Mouse (Mus musculus): ENCODE measurements around the gene Olfr787.

Gene Olfr787

DNA sequence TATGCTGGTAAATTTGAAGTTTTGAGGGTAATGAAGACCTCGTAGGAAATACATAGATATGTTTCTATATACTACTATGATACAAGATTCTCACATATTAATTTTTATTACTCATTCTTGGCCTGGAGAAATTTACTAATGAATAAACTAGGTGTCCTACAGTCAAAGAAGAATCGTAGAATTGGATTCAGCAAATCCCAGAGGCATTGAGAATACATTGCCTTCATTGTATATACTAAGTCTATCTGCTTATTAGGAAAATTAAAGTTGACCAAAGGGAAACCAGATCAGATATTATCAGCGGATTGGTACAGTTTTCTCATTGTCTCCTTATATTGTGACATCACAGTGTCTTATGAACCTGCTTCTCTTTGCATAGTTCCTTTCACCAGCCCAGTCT is at the start of gene Olfr787:
Olfr787 (plus strand) TSS at position 301 of the 400 bp plus-strand sequence.
- DNase-seq (ENCODE audit: low spot score): no peak

DNA sequence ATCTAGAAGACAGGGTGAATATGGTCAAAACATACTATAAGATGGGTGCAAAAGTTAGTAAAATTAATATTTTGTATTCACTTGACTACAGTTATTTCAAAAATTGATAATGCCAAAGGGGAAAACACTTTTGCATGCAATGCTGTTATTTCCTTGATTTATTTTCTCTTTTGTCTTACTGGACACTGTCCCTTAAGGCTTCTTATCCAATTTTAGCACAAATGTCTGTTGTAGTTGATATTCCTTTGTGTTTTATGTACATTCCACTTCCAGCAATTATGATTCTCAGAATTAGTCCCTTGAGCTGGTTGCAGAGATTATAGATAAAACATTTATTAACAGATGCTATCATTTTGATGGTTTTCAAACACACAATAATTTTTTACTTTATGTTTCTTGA is 34.7 kb upstream of the Olfr787 start, which contains the start of gene Olfr786:
Olfr786 (plus strand) TSS at position 301 of the 400 bp plus-strand sequence.
- no peak for DNase-seq (ENCODE audit: low spot score)

DNA sequence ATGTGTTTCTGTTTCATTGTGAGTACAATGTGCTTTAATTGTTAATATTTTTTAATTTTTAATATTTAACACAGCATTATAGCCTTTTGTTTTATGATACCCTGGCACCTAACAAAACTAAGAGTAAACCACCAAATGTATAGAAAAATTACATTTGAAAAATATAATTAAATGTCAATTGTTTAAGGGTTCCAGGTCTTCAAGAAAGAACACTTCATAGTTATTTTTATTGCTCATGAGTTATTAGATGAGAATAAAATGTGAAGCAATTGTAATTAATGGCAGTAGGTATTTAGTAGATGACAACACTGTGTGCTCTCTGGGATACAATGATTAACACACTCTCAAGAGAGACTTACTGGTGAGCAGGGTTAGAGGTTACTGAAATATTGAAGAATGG is 9.0 kb downstream of the Olfr787 start, which contains the start of gene Olfr788:
Olfr788 (plus strand) TSS at position 301 of the 400 bp plus-strand sequence.
- no peak for DNase-seq (ENCODE audit: low spot score)

DNA sequence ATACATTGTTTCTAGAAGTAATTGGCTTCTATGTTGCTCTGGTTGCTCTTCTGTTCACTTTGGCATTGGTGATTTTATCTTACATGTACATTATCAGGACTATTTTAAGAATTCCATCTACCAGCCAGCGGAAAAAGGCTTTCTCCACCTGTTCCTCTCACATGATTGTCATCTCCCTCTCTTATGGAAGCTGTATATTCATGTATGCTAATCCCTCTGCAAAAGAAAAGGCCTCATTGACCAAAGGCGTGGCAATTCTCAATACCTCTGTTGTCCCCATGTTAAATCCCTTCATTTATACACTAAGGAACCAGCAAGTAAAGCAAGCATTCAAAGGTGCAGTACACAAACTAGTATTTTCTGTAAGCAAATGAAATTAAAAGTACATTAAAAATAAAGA is 11.6 kb downstream of the Olfr787 start:
- no peak for DNase-seq (ENCODE audit: low spot score)

DNA sequence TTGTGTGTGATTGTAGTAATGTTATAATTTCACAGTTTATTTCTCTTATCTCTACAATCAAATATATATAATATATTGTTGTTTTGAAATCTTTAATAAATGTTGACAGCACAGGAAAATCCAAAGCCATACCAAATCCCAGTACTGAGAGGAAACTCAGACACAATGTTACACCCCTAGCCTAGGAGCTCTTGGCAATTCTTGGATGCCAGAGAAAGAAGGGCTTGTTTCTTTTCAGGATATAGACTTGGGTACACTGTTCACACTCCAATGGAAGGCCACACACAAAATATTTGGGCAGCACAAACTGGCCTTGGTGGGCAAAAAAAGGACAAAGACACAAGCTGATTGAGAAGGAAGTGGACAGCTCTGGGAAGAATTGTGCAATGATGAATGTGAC is 12.1 kb downstream of the Olfr787 start:
- no peak for DNase-seq (ENCODE audit: low spot score)

DNA sequence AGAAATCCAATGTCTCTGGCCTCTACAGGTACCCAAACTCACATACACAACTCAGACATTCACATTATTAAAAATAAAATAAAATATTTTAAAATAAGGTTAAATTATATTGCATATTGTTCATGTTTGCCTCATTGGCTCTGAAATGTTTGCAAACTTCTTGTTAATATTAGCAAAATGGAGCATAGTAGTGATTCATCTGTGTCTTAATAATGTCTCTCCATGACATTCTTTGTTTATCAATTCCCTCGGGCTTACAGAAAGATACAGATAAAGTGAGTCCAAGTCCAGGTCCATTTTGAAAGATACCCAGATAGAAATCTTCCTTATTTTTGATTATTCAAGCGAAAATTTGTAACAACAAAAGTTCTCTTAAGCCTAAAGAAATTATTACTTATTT is 22.8 kb downstream of the Olfr787 start, which contains the start of gene Olfr789:
Olfr789 (plus strand) TSS at position 301 of the 400 bp plus-strand sequence.
- DNase-seq (ENCODE audit: low spot score): no peak

DNA sequence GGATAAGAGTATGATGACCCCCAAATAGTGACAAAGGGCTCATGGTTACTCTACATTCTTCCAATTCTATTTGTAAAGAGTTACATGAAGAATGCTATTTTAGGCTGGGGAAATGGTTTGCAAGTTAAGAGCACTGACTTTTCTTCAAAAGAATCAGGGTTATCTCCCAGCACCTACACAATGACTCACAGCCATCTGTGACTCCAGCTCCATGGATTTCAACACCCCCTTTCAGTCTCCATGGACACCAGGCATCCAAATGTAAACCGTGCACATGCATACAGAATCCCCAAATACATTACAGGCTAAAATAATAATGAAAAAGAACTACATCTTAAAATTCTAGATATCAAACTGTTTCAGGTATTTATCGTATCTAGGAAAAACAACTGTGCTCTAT is 28.4 kb downstream of the Olfr787 start:
- no peak for DNase-seq (ENCODE audit: low spot score)

DNA sequence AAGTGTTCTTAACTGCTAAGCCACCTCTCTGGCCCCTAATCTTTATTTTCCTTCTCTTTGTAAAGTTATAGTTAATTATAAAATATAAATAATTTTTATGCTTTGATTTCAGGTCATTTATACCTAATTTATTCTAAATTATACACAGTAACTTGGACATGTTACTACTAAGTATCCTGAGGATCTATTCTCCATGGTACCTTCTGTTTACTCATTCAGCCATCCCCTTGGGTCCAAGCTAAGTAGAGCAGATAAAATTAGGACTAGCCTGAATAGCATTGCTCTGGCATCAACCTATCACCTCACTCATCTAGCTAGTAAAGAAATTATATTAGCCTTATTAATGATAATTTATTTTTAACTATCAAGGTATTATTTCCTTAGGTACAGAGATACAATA is 36.5 kb downstream of the Olfr787 start, which contains the start of gene Olfr790:
Olfr790 (plus strand) TSS at position 301 of the 400 bp plus-strand sequence.
- no peak for DNase-seq (ENCODE audit: low spot score)

All from embryo, embryonic 10 days (tissue).